Comparison of ENCODE assay signal across 12 mouse cellular contexts in the genomic region with DNA sequence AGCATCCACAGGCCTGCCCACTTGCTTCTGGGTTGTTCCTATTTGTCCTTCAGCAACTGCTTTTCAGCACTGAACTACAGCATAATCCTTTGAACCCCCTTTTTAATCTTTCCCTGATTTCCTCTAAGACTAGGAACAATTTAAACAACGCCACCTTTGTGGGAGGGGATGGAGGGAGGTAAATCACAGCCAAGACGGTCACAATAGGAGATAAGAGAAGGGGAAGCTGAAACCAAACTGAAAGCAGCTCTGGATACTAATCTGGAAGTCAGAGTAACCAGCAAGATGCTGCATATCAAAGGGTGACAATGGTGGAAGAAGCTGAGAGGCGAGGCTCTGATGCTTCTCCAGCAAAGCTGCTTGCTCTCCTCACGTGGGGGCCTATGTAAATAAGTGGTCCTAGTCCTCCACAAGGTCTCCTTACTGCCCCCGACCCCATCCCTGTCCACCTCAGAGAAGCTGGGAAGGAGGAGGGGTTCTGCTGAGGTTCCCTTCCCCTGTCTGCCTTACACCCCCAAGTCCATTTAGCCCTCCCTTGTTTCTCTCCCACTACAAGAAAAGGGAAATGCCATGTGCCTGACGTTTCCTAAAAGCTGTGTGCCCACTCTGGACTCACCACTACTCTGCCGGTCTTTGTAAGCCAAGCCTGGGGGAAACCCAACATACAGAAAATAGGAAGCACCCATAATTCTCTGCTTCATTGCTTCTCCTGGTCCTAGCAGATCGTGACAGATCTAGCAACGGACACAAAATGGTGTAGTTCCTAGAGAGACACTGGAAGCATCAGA. TPM values are rescaled to one million over a fixed set of nuclear protein-coding genes. Genes with fewer than 3 reads are reported as not detected.
DNase-seq lines count a peak whose midpoint lies in the region; ATAC-seq and TF ChIP-seq lines count a peak whose summit lies in the region.
"Had no signal": no experiment of that assay in that cellular context is flagged by ENCODE, and none has a peak within 500 bp of the region (broad histone marks: within the 10 kb centered on the region; RNA-seq: fewer than 3 reads in every experiment).

No protein-coding gene starts in this region.

- peaks cover 6% of the 10 kb centered on the region for H3K36me3 ChIP-seq in heart, adult 2 months (ENCODE audit: control insufficient read depth, insufficient read depth, low read length)
- H3K36me3 ChIP-seq in liver, postnatal 0 days (replicated peaks; ENCODE audit: insufficient read depth, low read length), result no peaks in the 10 kb centered on the region
- H3K36me3 ChIP-seq in liver, embryonic 12.5 days, result no peaks in the 10 kb centered on the region
- no peaks in the 10 kb centered on the region for H3K36me3 ChIP-seq in embryonic facial prominence, embryonic 12.5 days
- H3K36me3 ChIP-seq: midbrain, embryonic 15.5 days; stomach, embryonic 15.5 days had no signal

- H3K27ac ChIP-seq in heart, adult 2 months, result peak overlapping the region; percentile 84
- H3K27ac ChIP-seq in liver, postnatal 0 days (ENCODE audit: low read depth), result peak overlapping the region; percentile 29
- H3K27ac ChIP-seq in liver, embryonic 12.5 days, result no peak overlapping the region
- H3K27ac ChIP-seq in embryonic facial prominence, embryonic 12.5 days, result peak overlapping the region; percentile 47; the same call in 1 of the 2 replicates

- H3K9me3 ChIP-seq in liver, postnatal 0 days (ENCODE audit: low read length), result no peaks in the 10 kb centered on the region
- no peaks in the 10 kb centered on the region for H3K9me3 ChIP-seq in liver, embryonic 12.5 days (replicated peaks)
- H3K9me3 ChIP-seq in embryonic facial prominence, embryonic 12.5 days, result no peaks in the 10 kb centered on the region
- H3K9me3 ChIP-seq: midbrain, embryonic 15.5 days; stomach, embryonic 15.5 days had no signal

- H3K4me2 ChIP-seq in liver, postnatal 0 days (ENCODE audit: low read depth, low read length), result no peak overlapping the region
- H3K4me2 ChIP-seq in liver, embryonic 12.5 days, result no peak overlapping the region
- H3K4me2 ChIP-seq in embryonic facial prominence, embryonic 12.5 days (replicated peaks), result no peak overlapping the region
- H3K4me2 ChIP-seq: midbrain, embryonic 15.5 days; stomach, embryonic 15.5 days had no signal

- peaks cover 50% of the 10 kb centered on the region for H3K4me1 ChIP-seq in heart, adult 2 months (ENCODE audit: control insufficient read depth, insufficient read depth, low read length)
- peaks cover 52% of the 10 kb centered on the region for H3K4me1 ChIP-seq in liver, postnatal 0 days (ENCODE audit: insufficient read depth)
- peaks cover 66% of the 10 kb centered on the region for H3K4me1 ChIP-seq in liver, embryonic 12.5 days
- H3K4me1 ChIP-seq in embryonic facial prominence, embryonic 12.5 days, result peaks cover 58% of the 10 kb centered on the region

- WGBS in heart, adult 2 months, result 38% methylated on average over 9 of the region's 9 CpGs
- 29% methylated on average over 9 of the region's 9 CpGs for WGBS in liver, postnatal 0 days (ENCODE audit: insufficient replicate concordance)
- 19% methylated on average over 9 of the region's 9 CpGs for WGBS in liver, embryonic 12.5 days (ENCODE audit: insufficient replicate concordance)
- WGBS in embryonic facial prominence, embryonic 12.5 days, result 58% methylated on average over 9 of the region's 9 CpGs

- no peaks in the 10 kb centered on the region; the same call in none of the 2 replicates for H3K79me2 ChIP-seq in heart, adult 2 months (replicated peaks; ENCODE audit: control insufficient read depth, insufficient read depth, low read length)

- TF ChIP-seq CTCF in heart, adult 2 months (IDR thresholded peaks at IDR 0.05), result no peak
- TF ChIP-seq CTCF in liver, postnatal 0 days (IDR thresholded peaks at IDR 0.05; ENCODE audit: low read depth), result no peak

- ATAC-seq in liver, postnatal 0 days, result no peak
- no peak for ATAC-seq in liver, embryonic 12.5 days
- ATAC-seq in embryonic facial prominence, embryonic 12.5 days (ENCODE audit: insufficient number of reproducible peaks, insufficient read depth, low FRiP score, low TSS enrichment), result no peak
- peak; percentile 24; the same call in 1 of the 2 replicates for ATAC-seq in megakaryocyte progenitor cell, adult 5-6 weeks (replicated peaks; ENCODE audit: poor library complexity)
- no peak for ATAC-seq in inflammation-experienced regulatory T-cells, adult 6 months

- H3K4me3 ChIP-seq in heart, adult 2 months, result no peak overlapping the region
- no peak overlapping the region for H3K4me3 ChIP-seq in liver, postnatal 0 days (ENCODE audit: low read depth, low read length)
- H3K4me3 ChIP-seq in liver, embryonic 12.5 days, result no peak overlapping the region
- H3K4me3 ChIP-seq in embryonic facial prominence, embryonic 12.5 days, result no peak overlapping the region
- H3K4me3 ChIP-seq: midbrain, embryonic 15.5 days; stomach, embryonic 15.5 days had no signal

- no peak for TF ChIP-seq POLR2A in heart, adult 2 months (IDR thresholded peaks at IDR 0.05; ENCODE audit: insufficient read depth, low read depth, low read length)

- H3K9ac ChIP-seq in heart, adult 2 months (ENCODE audit: low read depth, low read length), result no peak overlapping the region
- H3K9ac ChIP-seq in liver, postnatal 0 days (replicated peaks), result no peak overlapping the region
- H3K9ac ChIP-seq in liver, embryonic 12.5 days, result no peak overlapping the region
- no peak overlapping the region for H3K9ac ChIP-seq in embryonic facial prominence, embryonic 12.5 days
- H3K9ac ChIP-seq: midbrain, embryonic 15.5 days; stomach, embryonic 15.5 days had no signal

- no peak for TF ChIP-seq EP300 in heart, adult 2 months (IDR thresholded peaks at IDR 0.05; ENCODE audit: insufficient read depth, low read depth, low read length)
- no peak for TF ChIP-seq EP300 in liver, postnatal 0 days (IDR thresholded peaks at IDR 0.05; ENCODE audit: low read depth)

- DNase-seq in heart, adult 2 months, result no peak
- no peak for DNase-seq in heart, postnatal 10 days
- no peak for DNase-seq in liver, postnatal 0 days
- DNase-seq in ovary, postnatal 10 days (ENCODE audit: low spot score), result no peak
- DNase-seq: embryo, embryonic 11 days; kidney, postnatal 25 days had no signal

- intact Hi-C loops in heart, adult 2 months (cut with DNase I), result no loop called here
- intact Hi-C loops in heart, postnatal 10 days (cut with DNase I), result no loop called here

- H3K27me3 ChIP-seq in heart, adult 2 months (ENCODE audit: control insufficient read depth, insufficient read depth, low read length), result no peaks in the 10 kb centered on the region
- H3K27me3 ChIP-seq in liver, postnatal 0 days (ENCODE audit: insufficient read depth, low read length), result no peaks in the 10 kb centered on the region
- peaks cover 22% of the 10 kb centered on the region for H3K27me3 ChIP-seq in liver, embryonic 12.5 days (replicated peaks)
- H3K27me3 ChIP-seq in embryonic facial prominence, embryonic 12.5 days, result no peaks in the 10 kb centered on the region
- H3K27me3 ChIP-seq: midbrain, embryonic 15.5 days; stomach, embryonic 15.5 days had no signal

RNA-seq across cellular contexts. Expression of gene Fmnl3, which starts 27.9 kb away (rescaled TPM):
- total RNA-seq in heart, adult 2 months (2021), result 10 to 100 TPM; 14.6 to 18.1 TPM
- polyA plus RNA-seq in heart, adult 2 months (2012; rRNA removed), result 18.6 and 29.3 TPM in 2 replicates
- 10 to 100 TPM; 40.3 to 43.0 TPM for total RNA-seq in heart, postnatal 10 days (2021)
- 2.2 and 2.4 TPM in 2 replicates for polyA plus RNA-seq in liver, postnatal 0 days (2015; fragmentation: Nextera tagmentation; extraction: Ambion mirVana)
- 7.4 and 8.6 TPM in 2 replicates for polyA plus RNA-seq in liver, embryonic 12.5 days (2016; fragmentation: Nextera tagmentation; extraction: Ambion mirVana)
- 32.6 and 37.0 TPM in 2 replicates for polyA plus RNA-seq in embryonic facial prominence, embryonic 12.5 days (2016; fragmentation: Nextera tagmentation; extraction: Ambion mirVana)
- 11.4 and 11.5 TPM in 2 replicates for total RNA-seq in megakaryocyte progenitor cell, adult 5-6 weeks (2015)
- total RNA-seq in megakaryocyte progenitor cell, adult 5-6 weeks (2017), result 17.2 and 21.2 TPM in 2 replicates
- 10 to 100 TPM in 1 of 3 experiments, 1 to 10 TPM in 2; 5.5 to 13.4 (median 9.2) TPM for polyA plus RNA-seq in inflammation-experienced regulatory T-cells, adult 6 months (2017; shearing (Covaris generic))

RNA-seq across cellular contexts. Expression of gene Fam186b, which starts 46.7 kb away (rescaled TPM):
- total RNA-seq in heart, adult 2 months (2021), result not detected
- 0.20 TPM in 1 of 2 replicates, not detected in the other for polyA plus RNA-seq in heart, adult 2 months (2012; rRNA removed)
- under 1 TPM; 0.14 to 0.15 TPM for total RNA-seq in heart, postnatal 10 days (2021)
- polyA plus RNA-seq in liver, postnatal 0 days (2015; fragmentation: Nextera tagmentation; extraction: Ambion mirVana), result not detected in 2 replicates
- polyA plus RNA-seq in liver, embryonic 12.5 days (2016; fragmentation: Nextera tagmentation; extraction: Ambion mirVana), result 0.06 TPM in 2 replicates
- 0.09 and 0.32 TPM in 2 replicates for polyA plus RNA-seq in embryonic facial prominence, embryonic 12.5 days (2016; fragmentation: Nextera tagmentation; extraction: Ambion mirVana)
- total RNA-seq in megakaryocyte progenitor cell, adult 5-6 weeks (2015), result not detected in 2 replicates
- total RNA-seq in megakaryocyte progenitor cell, adult 5-6 weeks (2017), result not detected in 2 replicates
- polyA plus RNA-seq in inflammation-experienced regulatory T-cells, adult 6 months (2017; shearing (Covaris generic)), result under 1 TPM in 2 of 3 experiments, not detected in 1; 0.29 to 0.48 TPM

RNA-seq across cellular contexts. Expression of gene Prpf40b, which starts 47.5 kb away (rescaled TPM):
- 10 to 100 TPM; 18.9 to 23.4 TPM for total RNA-seq in heart, adult 2 months (2021)
- polyA plus RNA-seq in heart, adult 2 months (2012; rRNA removed), result 39.5 and 39.7 TPM in 2 replicates
- 10 to 100 TPM; 30.5 to 38.7 TPM for total RNA-seq in heart, postnatal 10 days (2021)
- polyA plus RNA-seq in liver, postnatal 0 days (2015; fragmentation: Nextera tagmentation; extraction: Ambion mirVana), result 7.1 and 8.6 TPM in 2 replicates
- 13.8 and 15.5 TPM in 2 replicates for polyA plus RNA-seq in liver, embryonic 12.5 days (2016; fragmentation: Nextera tagmentation; extraction: Ambion mirVana)
- 79.5 and 80.0 TPM in 2 replicates for polyA plus RNA-seq in embryonic facial prominence, embryonic 12.5 days (2016; fragmentation: Nextera tagmentation; extraction: Ambion mirVana)
- total RNA-seq in megakaryocyte progenitor cell, adult 5-6 weeks (2015), result 7.8 and 11.0 TPM in 2 replicates
- total RNA-seq in megakaryocyte progenitor cell, adult 5-6 weeks (2017), result 8.1 and 10.3 TPM in 2 replicates
- polyA plus RNA-seq in inflammation-experienced regulatory T-cells, adult 6 months (2017; shearing (Covaris generic)), result 10 to 100 TPM in 2 of 3 experiments, 1 to 10 TPM in 1; 1.6 to 14.9 (median 10.3) TPM

RNA-seq across cellular contexts. Expression of gene Tmbim6, which starts 50.3 kb away (rescaled TPM):
- total RNA-seq in heart, adult 2 months (2021), result 100 to 1,000 TPM; 207 to 253 TPM
- 334 and 409 TPM in 2 replicates for polyA plus RNA-seq in heart, adult 2 months (2012; rRNA removed)
- 100 to 1,000 TPM; 225 to 229 TPM for total RNA-seq in heart, postnatal 10 days (2021)
- 566 and 586 TPM in 2 replicates for polyA plus RNA-seq in liver, postnatal 0 days (2015; fragmentation: Nextera tagmentation; extraction: Ambion mirVana)
- 199 and 201 TPM in 2 replicates for polyA plus RNA-seq in liver, embryonic 12.5 days (2016; fragmentation: Nextera tagmentation; extraction: Ambion mirVana)
- 256 and 268 TPM in 2 replicates for polyA plus RNA-seq in embryonic facial prominence, embryonic 12.5 days (2016; fragmentation: Nextera tagmentation; extraction: Ambion mirVana)
- total RNA-seq in megakaryocyte progenitor cell, adult 5-6 weeks (2015), result 381 and 438 TPM in 2 replicates
- 164 and 187 TPM in 2 replicates for total RNA-seq in megakaryocyte progenitor cell, adult 5-6 weeks (2017)
- polyA plus RNA-seq in inflammation-experienced regulatory T-cells, adult 6 months (2017; shearing (Covaris generic)), result 1,000 to 10,000 TPM; 1,026 to 1,183 (median 1,027) TPM
